ENCODE assay signal across 10 mouse cellular contexts in genomic region chr8:83578131-83579055, GRCm38 (mm10). TPM values are rescaled to one million over a fixed set of nuclear protein-coding genes. Genes with fewer than 3 reads are reported as not detected.
DNase-seq lines count a peak whose midpoint lies in the region; ATAC-seq and TF ChIP-seq lines count a peak whose summit lies in the region.
"Had no signal": no experiment of that assay in that cellular context is flagged by ENCODE, and none has a peak within 500 bp of the region (broad histone marks: within the 10 kb centered on the region; RNA-seq: fewer than 3 reads in every experiment).

No protein-coding gene starts in this region.

- peaks cover 36% of the 10 kb centered on the region for H3K36me3 ChIP-seq in embryonic facial prominence, embryonic 13.5 days

- H3K4me2 ChIP-seq in embryonic facial prominence, embryonic 13.5 days: no peak overlapping the region

- ATAC-seq in embryonic facial prominence, embryonic 13.5 days (ENCODE audit: insufficient number of reproducible peaks, insufficient read depth, low FRiP score, low TSS enrichment, low read depth): no peak
- no peak for ATAC-seq in megakaryocyte, adult 5-6 weeks (ENCODE audit: poor library complexity, severe bottlenecking)

- no peak overlapping the region for H3K4me3 ChIP-seq in left cerebral cortex, adult 2 months
- no peak overlapping the region for H3K4me3 ChIP-seq in embryonic facial prominence, embryonic 13.5 days

- peak overlapping the region; percentile 36; the same call in 1 of the 2 replicates for H3K9ac ChIP-seq in embryonic facial prominence, embryonic 13.5 days

- H3K27me3 ChIP-seq in embryonic facial prominence, embryonic 13.5 days: no peaks in the 10 kb centered on the region

- DNase-seq in left cerebral cortex, adult 2 months (ENCODE audit: extremely low spot score in 1 of 2, low spot score in 2 of 2): peak in 1 of 2 experiments; percentile 10
- DNase-seq in left cerebral cortex, postnatal 25 days (ENCODE audit: low spot score in 2 of 2): no peak
- DNase-seq in cerebellum, adult 8-10 months: peak; percentile 8
- DNase-seq in kidney, postnatal 10 days: peak; percentile 12
- no peak for DNase-seq in gastrocnemius, postnatal 10 days

- no peaks in the 10 kb centered on the region for H3K9me3 ChIP-seq in embryonic facial prominence, embryonic 13.5 days

- H3K27ac ChIP-seq in left cerebral cortex, adult 2 months: peak overlapping the region; percentile 24; the same call in 1 of the 2 replicates
- H3K27ac ChIP-seq in embryonic facial prominence, embryonic 13.5 days: no peak overlapping the region; the same call in 1 of the 2 replicates
- H3K27ac ChIP-seq: macrophage had no signal

- peaks cover 61% of the 10 kb centered on the region for H3K4me1 ChIP-seq in embryonic facial prominence, embryonic 13.5 days

- no peak for TF ChIP-seq CTCF in left cerebral cortex, adult 2 months (IDR thresholded peaks at IDR 0.05)

- 73% methylated on average over 17 of the region's 17 CpGs for WGBS in embryonic facial prominence, embryonic 13.5 days

- intact Hi-C loops in left cerebral cortex, adult 2 months (cut with DNase I): no loop called here
- intact Hi-C loops in left cerebral cortex, postnatal 25 days (cut with DNase I): no loop called here

RNA-seq across cellular contexts. Expression of gene Ndufb7, which starts 11.9 kb away (rescaled TPM):
- total RNA-seq in left cerebral cortex, adult 2 months (2021): 100 to 1,000 TPM; 144 to 147 TPM
- 100 to 1,000 TPM; 140 to 145 TPM for total RNA-seq in left cerebral cortex, postnatal 25 days (2021)
- polyA plus RNA-seq in embryonic facial prominence, embryonic 13.5 days (2015; fragmentation: Nextera tagmentation; extraction: Ambion mirVana): 304 and 312 TPM in 2 replicates
- 100 to 1,000 TPM; 408 to 467 TPM for total RNA-seq in gastrocnemius, postnatal 10 days (2021)
- total RNA-seq in megakaryocyte, adult 5-6 weeks (2015): 132 and 161 TPM in 2 replicates
- 205 and 227 TPM in 2 replicates for total RNA-seq in megakaryocyte, adult 5-6 weeks (2017)

RNA-seq across cellular contexts. Expression of gene Tecr, which starts 29.4 kb away (rescaled TPM):
- 100 to 1,000 TPM; 572 to 605 TPM for total RNA-seq in left cerebral cortex, adult 2 months (2021)
- total RNA-seq in left cerebral cortex, postnatal 25 days (2021): 100 to 1,000 TPM; 549 to 574 TPM
- polyA plus RNA-seq in embryonic facial prominence, embryonic 13.5 days (2015; fragmentation: Nextera tagmentation; extraction: Ambion mirVana): 545 and 624 TPM in 2 replicates
- total RNA-seq in gastrocnemius, postnatal 10 days (2021): 100 to 1,000 TPM; 422 to 448 TPM
- total RNA-seq in megakaryocyte, adult 5-6 weeks (2015): 282 and 314 TPM in 2 replicates
- 248 and 255 TPM in 2 replicates for total RNA-seq in megakaryocyte, adult 5-6 weeks (2017)

RNA-seq across cellular contexts. Expression of gene Dnajb1, which starts 29.6 kb away (rescaled TPM):
- 10 to 100 TPM; 50.1 to 71.0 TPM for total RNA-seq in left cerebral cortex, adult 2 months (2021)
- total RNA-seq in left cerebral cortex, postnatal 25 days (2021): 10 to 100 TPM; 56.0 to 59.1 TPM
- polyA plus RNA-seq in embryonic facial prominence, embryonic 13.5 days (2015; fragmentation: Nextera tagmentation; extraction: Ambion mirVana): 63.2 and 68.8 TPM in 2 replicates
- total RNA-seq in gastrocnemius, postnatal 10 days (2021): 10 to 100 TPM; 10.3 to 11.7 TPM
- 40.0 and 40.7 TPM in 2 replicates for total RNA-seq in megakaryocyte, adult 5-6 weeks (2015)
- 26.4 and 34.4 TPM in 2 replicates for total RNA-seq in megakaryocyte, adult 5-6 weeks (2017)

RNA-seq across cellular contexts. Expression of gene Olfr370, which starts 42.8 kb away (rescaled TPM):
- total RNA-seq in left cerebral cortex, adult 2 months (2021): not detected
- not detected for total RNA-seq in left cerebral cortex, postnatal 25 days (2021)
- 0.23 TPM in 1 of 2 replicates, not detected in the other for polyA plus RNA-seq in embryonic facial prominence, embryonic 13.5 days (2015; fragmentation: Nextera tagmentation; extraction: Ambion mirVana)
- total RNA-seq in gastrocnemius, postnatal 10 days (2021): not detected
- total RNA-seq in megakaryocyte, adult 5-6 weeks (2015): not detected in 2 replicates
- not detected in 2 replicates for total RNA-seq in megakaryocyte, adult 5-6 weeks (2017)
- total RNA-seq: gastrocnemius, postnatal 4 days had no signal
- polyA plus RNA-seq: macrophage; testis, adult 2 months had no signal

Comparison
In these comparisons a context has a peak if more than half of its experiments do, and no peak if none do; other contexts are left out.
1. DNase-seq: peak in cerebellum, adult 8-10 months (single experiment) and kidney, postnatal 10 days (single experiment); none in left cerebral cortex, postnatal 25 days (0 of 2) and gastrocnemius, postnatal 10 days (single experiment).